Mouse (Mus musculus): Measurements from ENCODE around the gene Rab11fip4. TPM values are rescaled to one million over a fixed set of nuclear protein-coding genes. Genes with fewer than 3 reads are reported as not detected.

The Rab11fip4 gene
- polyA plus RNA-seq, 1 experiment, result 0.25 TPM

- Histone ChIP-seq H3K4me1 (ENCODE audit: control insufficient read depth, insufficient read depth, low read length) (peaks cover 4% of the 10 kb centered on the region; the same call in 1 of the 2 replicates), H3K27ac (ENCODE audit: insufficient read depth, low read length) (no peak overlapping the region), H3K4me3 (ENCODE audit: insufficient read depth, low read length) (no peak overlapping the region)
- no peak for TF ChIP-seq CTCF (IDR thresholded peaks at IDR 0.05; ENCODE audit: borderline replicate concordance, insufficient read depth, low read length)
Measured at GRCm38 (mm10) chr11:79673072-79673471, 82.1 kb downstream of the Rab11fip4 start.

GRCm38 (mm10) chr11:79673717-79674116 lies 82.7 kb downstream of the Rab11fip4 start:
- no peak overlapping the region for H3K4me3 ChIP-seq (ENCODE audit: insufficient read depth, low read length)
- no peak for TF ChIP-seq CTCF (IDR thresholded peaks at IDR 0.05; ENCODE audit: borderline replicate concordance, insufficient read depth, low read length)
- no peak for TF ChIP-seq POLR2A (IDR thresholded peaks at IDR 0.05; ENCODE audit: low read depth, low read length)
- H3K27ac ChIP-seq (ENCODE audit: insufficient read depth, low read length), result no peak overlapping the region
- H3K4me1 ChIP-seq (ENCODE audit: control insufficient read depth, insufficient read depth, low read length), result peaks cover 4% of the 10 kb centered on the region; the same call in 1 of the 2 replicates

- Histone ChIP-seq H3K4me3 (ENCODE audit: insufficient read depth, low read length) (no peak overlapping the region), H3K27ac (ENCODE audit: insufficient read depth, low read length) (no peak overlapping the region), H3K4me1 (ENCODE audit: control insufficient read depth, insufficient read depth, low read length) (peaks cover 4% of the 10 kb centered on the region; the same call in 1 of the 2 replicates)
- TF ChIP-seq POLR2A (IDR thresholded peaks at IDR 0.05; ENCODE audit: low read depth, low read length) (no peak), CTCF (IDR thresholded peaks at IDR 0.05; ENCODE audit: borderline replicate concordance, insufficient read depth, low read length) (no peak)
Measured at GRCm38 (mm10) chr11:79674231-79674630, 83.2 kb downstream of the Rab11fip4 start.

- H3K27ac ChIP-seq (ENCODE audit: insufficient read depth, low read length), result no peak overlapping the region
- H3K4me3 ChIP-seq (ENCODE audit: insufficient read depth, low read length), result no peak overlapping the region
- no peak for TF ChIP-seq CTCF (IDR thresholded peaks at IDR 0.05; ENCODE audit: borderline replicate concordance, insufficient read depth, low read length)
- TF ChIP-seq POLR2A (IDR thresholded peaks at IDR 0.05; ENCODE audit: low read depth, low read length), result no peak
- H3K4me1 ChIP-seq (ENCODE audit: control insufficient read depth, insufficient read depth, low read length), result peaks cover 4% of the 10 kb centered on the region; the same call in 1 of the 2 replicates
Measured at GRCm38 (mm10) chr11:79674632-79675031, 83.6 kb downstream of the Rab11fip4 start.

GRCm38 (mm10) chr11:79675285-79675684 lies 84.3 kb downstream of the Rab11fip4 start:
- H3K4me1 ChIP-seq (ENCODE audit: control insufficient read depth, insufficient read depth, low read length), result 0 out of 2 replicates have a peak, but pooled peaks cover 2% of the 10 kb centered on the region
- no peak overlapping the region for H3K27ac ChIP-seq (ENCODE audit: insufficient read depth, low read length)
- no peak overlapping the region for H3K4me3 ChIP-seq (ENCODE audit: insufficient read depth, low read length)
- no peak for TF ChIP-seq CTCF (IDR thresholded peaks at IDR 0.05; ENCODE audit: borderline replicate concordance, insufficient read depth, low read length)
- no peak for TF ChIP-seq POLR2A (IDR thresholded peaks at IDR 0.05; ENCODE audit: low read depth, low read length)

GRCm38 (mm10) chr11:79675994-79676393 lies 85.0 kb downstream of the Rab11fip4 start:
- Histone ChIP-seq H3K4me1 (ENCODE audit: control insufficient read depth, insufficient read depth, low read length) (no peaks in the 10 kb centered on the region), H3K4me3 (ENCODE audit: insufficient read depth, low read length) (no peak overlapping the region), H3K27ac (ENCODE audit: insufficient read depth, low read length) (no peak overlapping the region)
- TF ChIP-seq CTCF (IDR thresholded peaks at IDR 0.05; ENCODE audit: borderline replicate concordance, insufficient read depth, low read length), result no peak
- TF ChIP-seq POLR2A (IDR thresholded peaks at IDR 0.05; ENCODE audit: low read depth, low read length), result no peak

- H3K27ac ChIP-seq (ENCODE audit: insufficient read depth, low read length), result no peak overlapping the region
- no peak for TF ChIP-seq CTCF (IDR thresholded peaks at IDR 0.05; ENCODE audit: borderline replicate concordance, insufficient read depth, low read length)
- no peak for TF ChIP-seq POLR2A (IDR thresholded peaks at IDR 0.05; ENCODE audit: low read depth, low read length)
Measured at GRCm38 (mm10) chr11:79676483-79676967, 85.5 kb downstream of the Rab11fip4 start.

GRCm38 (mm10) chr11:79677402-79677801 lies 86.4 kb downstream of the Rab11fip4 start:
- H3K4me3 ChIP-seq (ENCODE audit: insufficient read depth, low read length), result no peak overlapping the region
- no peak for TF ChIP-seq CTCF (IDR thresholded peaks at IDR 0.05; ENCODE audit: borderline replicate concordance, insufficient read depth, low read length)
- no peak for TF ChIP-seq POLR2A (IDR thresholded peaks at IDR 0.05; ENCODE audit: low read depth, low read length)
- no peaks in the 10 kb centered on the region for H3K4me1 ChIP-seq (ENCODE audit: control insufficient read depth, insufficient read depth, low read length)
- no peak overlapping the region for H3K27ac ChIP-seq (ENCODE audit: insufficient read depth, low read length)

More at GRCm38 (mm10) chr11:79676483-79676967, 85.5 kb downstream of the Rab11fip4 start:
- no peaks in the 10 kb centered on the region for H3K4me1 ChIP-seq (ENCODE audit: control insufficient read depth, insufficient read depth, low read length)
- no peak overlapping the region for H3K4me3 ChIP-seq (ENCODE audit: insufficient read depth, low read length)

GRCm38 (mm10) chr11:79678363-79679153 lies 87.5 kb downstream of the Rab11fip4 start:
- TF ChIP-seq CTCF (IDR thresholded peaks at IDR 0.05; ENCODE audit: borderline replicate concordance, insufficient read depth, low read length), result no peak
- no peak for TF ChIP-seq POLR2A (IDR thresholded peaks at IDR 0.05; ENCODE audit: low read depth, low read length)
- H3K27ac ChIP-seq (ENCODE audit: insufficient read depth, low read length), result no peak overlapping the region
- H3K4me1 ChIP-seq (ENCODE audit: control insufficient read depth, insufficient read depth, low read length), result no peaks in the 10 kb centered on the region
- H3K4me3 ChIP-seq (ENCODE audit: insufficient read depth, low read length), result no peak overlapping the region

- no peak for TF ChIP-seq CTCF (IDR thresholded peaks at IDR 0.05; ENCODE audit: borderline replicate concordance, insufficient read depth, low read length)
- no peak for TF ChIP-seq POLR2A (IDR thresholded peaks at IDR 0.05; ENCODE audit: low read depth, low read length)
- no peaks in the 10 kb centered on the region for H3K4me1 ChIP-seq (ENCODE audit: control insufficient read depth, insufficient read depth, low read length)
- H3K4me3 ChIP-seq (ENCODE audit: insufficient read depth, low read length), result no peak overlapping the region
- no peak overlapping the region for H3K27ac ChIP-seq (ENCODE audit: insufficient read depth, low read length)
Measured at GRCm38 (mm10) chr11:79679929-79680328, 88.9 kb downstream of the Rab11fip4 start.

All from embryonic fibroblast, embryonic 13.5 days (primary cell).